Mouse (Mus musculus) heart, adult 2 months (tissue): ENCODE measurements around the gene Fam98a. TPM values are rescaled to one million over a fixed set of nuclear protein-coding genes. Genes with fewer than 3 reads are reported as not detected.
A peak's percentile ranks its signal among the peaks of the same experiment; 100 is the strongest.

Experiments
- DNase-seq, 2 experiments: peaks; one replicate each; pipeline ENCODE4 v3.0.0; 2021
- H3K27ac ChIP-seq: fragments of 200-600 bp; 2 replicates; pipeline ENCODE4 v1.8.1; 2022
- H3K27me3 ChIP-seq: fragments of 200-500 bp; 2 replicates; pipeline ENCODE4 v1.6.1; 2012; ENCODE audit warnings: mild to moderate bottlenecking, low read length, inconsistent platforms, mixed read lengths; ENCODE audit not compliant: control insufficient read depth, insufficient read depth
- H3K36me3 ChIP-seq: fragments of 200-500 bp; 2 replicates; pipeline ENCODE4 v1.6.1; 2012; ENCODE audit warnings: low read length, inconsistent platforms; ENCODE audit not compliant: control insufficient read depth, insufficient read depth
- H3K4me1 ChIP-seq: fragments of 200-500 bp; 2 replicates; pipeline ENCODE4 v1.6.1; 2011; ENCODE audit warnings: low read length; ENCODE audit not compliant: control insufficient read depth, insufficient read depth
- H3K4me3 ChIP-seq: fragments of 200-600 bp; 2 replicates; pipeline ENCODE4 v1.8.1; 2022
- H3K79me2 ChIP-seq: fragments of 200-500 bp; replicated peaks from 2 replicates; pipeline ENCODE4 v1.6.1; 2012; ENCODE audit warnings: mild to moderate bottlenecking, inconsistent platforms, low read length, moderate library complexity, mixed read lengths; ENCODE audit not compliant: control insufficient read depth, insufficient read depth
- H3K9ac ChIP-seq: fragments of 200-500 bp; 2 replicates; pipeline ENCODE4 v1.6.1; 2012; ENCODE audit warnings: low read depth, mild to moderate bottlenecking, control low read depth, inconsistent platforms, low read length, mixed read lengths
- CTCF ChIP-seq: fragments of 200-600 bp; IDR thresholded peaks from 2 replicates; pipeline ENCODE4 v1.8.1; 2022; ENCODE audit warnings: antibody characterized with exemption, mild to moderate bottlenecking, moderate library complexity
- EP300 ChIP-seq: fragments of 200-500 bp; IDR thresholded peaks from 2 replicates; pipeline ENCODE4 v1.6.1; 2011; ENCODE audit warnings: low read depth, low read length, control low read depth; ENCODE audit not compliant: insufficient read depth
- POLR2A ChIP-seq: fragments of 200-500 bp; IDR thresholded peaks from 2 replicates; pipeline ENCODE4 v1.6.1; 2011; ENCODE audit warnings: mild to moderate bottlenecking, low read depth, low read length, control low read depth; ENCODE audit not compliant: insufficient read depth
- WGBS: fragments of 180-500 bp; shearing (Covaris S2); methylation state at CpG from one replicate; pipeline ENCODE4 v1.1.7; 2018; 5-methylcytosine and 5-hydroxymethylcytosine counted together
- intact Hi-C: fragments of 180-260 bp; cut with DNase I; formaldehyde crosslinking; loops from one replicate; pipeline ENCODE4 v1.15.1; 2025
- polyA plus RNA-seq: library from polyadenylated mRNA; depleted of rRNA; stranded (reverse); fragments of >200 nt; gene quantifications from 2 replicates; pipeline ENCODE4 v1.2.3, GENCODE M21; 2012
- total RNA-seq, 2 experiments: library from RNA; stranded (reverse); gene quantifications; 2 replicates each; pipeline ENCODE4 v1.2.3; 2021

Gene Fam98a
- total and polyA plus RNA-seq, 3 experiments = 14.5 to 42.6 (median 35.9) TPM

DNA sequence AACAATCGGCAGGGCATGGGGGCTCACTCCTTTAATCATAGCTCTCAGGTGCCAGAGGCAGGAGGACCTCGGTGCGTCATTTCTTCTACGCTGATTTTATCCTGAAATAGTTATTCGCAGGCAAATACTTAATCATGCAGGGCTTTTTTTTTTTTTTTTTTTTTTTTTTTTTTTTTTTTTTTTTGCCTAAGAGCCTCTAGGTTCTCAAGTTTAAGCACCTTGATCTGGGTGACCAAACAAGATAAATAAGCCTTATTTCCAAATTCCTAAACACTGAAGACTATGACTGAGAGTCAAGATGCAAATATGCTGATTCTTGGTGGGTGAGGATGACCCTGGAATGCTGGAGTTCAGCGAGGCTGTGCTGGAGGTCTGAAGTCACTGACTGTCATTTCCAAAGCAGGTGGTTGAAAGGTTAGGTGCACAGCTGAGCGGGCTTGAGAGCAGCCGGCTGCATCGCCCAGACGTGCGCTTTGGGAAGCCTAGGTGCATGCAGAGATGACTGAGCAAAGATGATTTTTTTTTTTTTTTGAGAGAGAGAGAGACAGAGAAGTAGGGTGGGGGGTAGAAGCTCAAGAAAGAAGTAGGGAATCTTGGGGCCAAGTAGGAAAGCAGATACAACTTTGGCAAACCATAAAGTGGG, 854 bp downstream of the Fam98a start:
- Histone ChIP-seq H3K9ac (peak overlapping the region; percentile 84), H3K27me3 (no peaks in the 10 kb centered on the region), H3K79me2 (peaks cover 3% of the 10 kb centered on the region), H3K4me3 (peak overlapping the region; percentile 92), H3K27ac (no peak overlapping the region), H3K36me3 (no peaks in the 10 kb centered on the region), H3K4me1 (peaks cover 2% of the 10 kb centered on the region; the same call in 1 of the 2 replicates)
- DNase-seq = no peak
- intact Hi-C loops = no loop called here
- 37% methylated on average over 11 of the region's 11 CpGs for WGBS
- no peak for TF ChIP-seq CTCF
- no peak for TF ChIP-seq POLR2A
- TF ChIP-seq EP300 = no peak

DNA sequence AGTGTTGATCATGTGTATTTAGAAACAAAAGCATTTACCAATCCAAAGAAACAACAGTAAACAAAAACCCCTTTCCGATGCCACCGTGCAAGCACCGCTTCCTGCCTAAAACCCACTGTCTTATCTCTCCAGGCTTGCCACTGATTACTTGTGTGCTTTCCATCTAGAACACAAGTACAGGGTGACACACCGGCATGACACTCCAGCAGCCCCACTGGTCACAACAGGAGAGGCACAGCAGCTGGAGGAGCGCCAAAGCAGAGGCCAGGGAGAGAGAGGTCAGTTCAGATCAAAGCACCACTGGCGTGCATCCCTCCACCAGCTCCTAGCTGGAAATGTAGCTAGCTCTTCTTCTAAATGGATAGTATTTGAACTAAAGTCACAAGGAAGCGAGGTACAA, 7.5 kb downstream of the Fam98a start:
- Histone ChIP-seq H3K9ac (no peak overlapping the region), H3K27me3 (no peaks in the 10 kb centered on the region), H3K36me3 (peaks cover 8% of the 10 kb centered on the region), H3K27ac (no peak overlapping the region), H3K4me3 (no peak overlapping the region), H3K79me2 (peaks cover 1% of the 10 kb centered on the region; the same call in 1 of the 2 replicates), H3K4me1 (peaks cover 2% of the 10 kb centered on the region)
- WGBS = 38% methylated on average over 7 of the region's 7 CpGs
- TF ChIP-seq POLR2A (no peak), EP300 (no peak), CTCF (no peak)
- peak in 1 of 2 experiments; percentile 30 for DNase-seq
- intact Hi-C loops = no loop called here

DNA sequence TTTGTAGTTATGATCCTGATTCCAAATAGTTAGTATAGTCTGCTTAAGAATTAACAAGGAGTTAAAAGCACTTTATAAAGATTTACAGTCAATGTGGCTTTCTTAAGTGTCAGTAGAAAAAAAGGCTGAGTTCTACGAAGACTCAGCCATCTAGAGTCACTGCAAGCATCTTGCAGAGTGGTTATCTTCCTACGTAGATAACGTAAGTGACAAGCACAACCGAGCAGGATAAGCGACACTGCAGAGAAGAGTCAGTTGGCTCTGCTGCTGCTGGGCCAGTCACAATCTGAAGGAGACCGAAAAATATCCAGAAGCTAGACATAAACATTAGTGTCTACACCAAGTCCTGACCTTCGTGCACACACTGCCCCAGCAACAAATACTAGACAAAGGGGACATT, 8.3 kb downstream of the Fam98a start:
- no peak overlapping the region for H3K9ac ChIP-seq
- no peak for TF ChIP-seq EP300
- no peak for DNase-seq
- H3K36me3 ChIP-seq = peaks cover 8% of the 10 kb centered on the region
- peaks cover 2% of the 10 kb centered on the region for H3K4me1 ChIP-seq
- H3K79me2 ChIP-seq = no peaks in the 10 kb centered on the region; the same call in 1 of the 2 replicates
- H3K27me3 ChIP-seq = no peaks in the 10 kb centered on the region
- 56% methylated on average over 7 of the region's 7 CpGs for WGBS
- H3K27ac ChIP-seq = no peak overlapping the region
- intact Hi-C loops = no loop called here
- no peak overlapping the region for H3K4me3 ChIP-seq

DNA sequence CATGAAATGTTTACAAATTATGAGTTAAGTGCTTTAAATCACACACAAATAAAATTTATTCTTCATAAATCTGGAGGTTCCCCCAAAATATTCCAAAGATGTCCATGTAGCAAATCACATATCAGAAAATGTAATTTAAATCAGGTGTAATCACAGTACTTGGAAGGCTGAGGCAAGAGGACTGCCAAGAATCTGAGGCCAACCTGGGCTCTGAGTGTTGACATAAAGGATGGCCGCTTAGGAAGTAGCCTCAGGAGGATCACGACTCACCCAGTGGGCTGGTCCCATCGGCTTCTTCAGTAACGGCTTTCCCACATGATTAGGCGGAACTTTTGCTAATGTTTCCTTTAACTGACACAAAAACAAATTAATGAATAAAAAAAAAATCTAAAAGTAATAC, 11.9 kb downstream of the Fam98a start:
- no peak overlapping the region for H3K27ac ChIP-seq
- H3K9ac ChIP-seq = no peak overlapping the region
- no peak overlapping the region for H3K4me3 ChIP-seq
- no peaks in the 10 kb centered on the region for H3K27me3 ChIP-seq
- intact Hi-C loops = loop anchor here (5.0 to 10.0 kb wide), 3 partner anchors 78 to 735 kb away; no protein-coding TSS in a partner anchor
- no peak for DNase-seq
- TF ChIP-seq EP300 = no peak
- TF ChIP-seq POLR2A = no peak
- no peak for TF ChIP-seq CTCF
- WGBS = 38% methylated on average over 5 of the region's 5 CpGs
- peaks cover 5% of the 10 kb centered on the region for H3K36me3 ChIP-seq
- peaks cover 2% of the 10 kb centered on the region for H3K4me1 ChIP-seq
- H3K79me2 ChIP-seq = no peaks in the 10 kb centered on the region

DNA sequence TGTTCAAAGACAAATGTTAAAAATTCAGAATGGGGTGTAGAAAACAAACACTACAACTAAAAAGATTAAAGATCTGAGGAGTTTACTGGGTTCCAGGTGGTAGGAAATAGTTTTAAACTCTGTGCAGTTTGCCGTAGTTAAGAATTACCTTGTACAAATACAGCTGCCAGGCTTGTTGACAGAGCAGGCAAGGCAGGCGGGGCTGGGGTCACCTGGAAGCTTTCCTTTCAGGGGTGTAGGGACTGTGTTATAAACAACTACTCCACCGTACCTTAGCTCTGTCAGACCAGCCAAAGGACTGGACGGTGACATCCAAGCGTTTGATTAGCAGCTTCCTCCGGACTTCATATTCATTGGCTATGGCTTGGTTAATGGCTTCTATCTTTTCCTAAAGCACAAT, 12.6 kb downstream of the Fam98a start:
- Histone ChIP-seq H3K27me3 (no peaks in the 10 kb centered on the region), H3K4me3 (no peak overlapping the region), H3K79me2 (no peaks in the 10 kb centered on the region), H3K9ac (no peak overlapping the region), H3K27ac (no peak overlapping the region), H3K4me1 (no peaks in the 10 kb centered on the region), H3K36me3 (peaks cover 4% of the 10 kb centered on the region)
- TF ChIP-seq EP300 (no peak), POLR2A (no peak), CTCF (no peak)
- no peak for DNase-seq
- intact Hi-C loops = loop anchor here (5.0 to 10.0 kb wide), 3 partner anchors 77 to 734 kb away; no protein-coding TSS in a partner anchor
- 90% methylated on average over 6 of the region's 6 CpGs for WGBS

DNA sequence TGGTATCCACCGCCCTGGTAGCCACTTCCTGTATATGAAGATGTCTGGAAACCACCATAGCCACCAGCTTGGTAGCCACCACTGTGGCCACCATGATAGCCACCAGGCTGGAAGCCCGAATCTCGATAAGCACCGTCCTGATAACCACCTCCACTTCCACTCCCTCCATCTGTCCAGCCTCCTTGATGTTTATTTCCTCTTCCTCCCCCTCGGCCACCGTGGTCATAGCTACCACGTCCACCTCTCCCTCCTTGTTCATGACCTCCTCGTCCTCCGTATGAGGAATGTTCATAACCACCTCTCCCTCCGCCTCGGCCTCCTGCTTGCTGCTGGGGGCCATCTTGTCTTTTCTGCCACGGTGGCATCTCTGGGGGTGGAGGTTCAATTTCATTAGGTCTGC, 13.3 kb downstream of the Fam98a start:
- no peaks in the 10 kb centered on the region for H3K27me3 ChIP-seq
- H3K4me3 ChIP-seq = no peak overlapping the region
- 83% methylated on average over 12 of the region's 12 CpGs for WGBS
- H3K79me2 ChIP-seq = no peaks in the 10 kb centered on the region
- H3K4me1 ChIP-seq = no peaks in the 10 kb centered on the region
- no peak for TF ChIP-seq EP300
- TF ChIP-seq CTCF = no peak
- no peak for TF ChIP-seq POLR2A
- H3K27ac ChIP-seq = no peak overlapping the region
- no peak for DNase-seq
- no peak overlapping the region for H3K9ac ChIP-seq
- peaks cover 3% of the 10 kb centered on the region for H3K36me3 ChIP-seq
- intact Hi-C loops = loop anchor here (5.0 to 10.0 kb wide), 3 partner anchors 76 to 734 kb away; no protein-coding TSS in a partner anchor
